Comparison of ENCODE assay signal across 8 mouse cellular contexts in genomic region chr4:72199571-72200558, GRCm38 (mm10). TPM values are rescaled to one million over a fixed set of nuclear protein-coding genes. Genes with fewer than 3 reads are reported as not detected.
DNase-seq lines count a peak whose midpoint lies in the region; ATAC-seq and TF ChIP-seq lines count a peak whose summit lies in the region.

No protein-coding gene starts in this region.

- WGBS in forebrain, postnatal 0 days = 1% methylated on average over 91 of the region's 103 CpGs
- under 1% methylated on average over 103 of the region's 103 CpGs for WGBS in hindbrain, embryonic 13.5 days

- H3K36me3 ChIP-seq in ES-Bruce4 (ENCODE audit: control insufficient read depth, insufficient read depth, low read length, poor library complexity, severe bottlenecking) = peaks cover 13% of the 10 kb centered on the region
- no peaks in the 10 kb centered on the region for H3K36me3 ChIP-seq in forebrain, postnatal 0 days (ENCODE audit: insufficient read depth)
- H3K36me3 ChIP-seq in hindbrain, embryonic 13.5 days = no peaks in the 10 kb centered on the region

- TF ChIP-seq EP300 in ES-Bruce4 (IDR thresholded peaks at IDR 0.05; ENCODE audit: insufficient read depth, low read depth, low read length) = no peak

- DNase-seq in forebrain, postnatal 0 days = peak; percentile 65
- DNase-seq in left cerebral cortex, adult 18-20 months (ENCODE audit: low spot score in 2 of 2) = peak; percentile 39 to 53
- peak; percentile 66 to 71 for DNase-seq in lung, postnatal 4 days
- DNase-seq in right cerebral cortex, postnatal 36 days (ENCODE audit: low spot score in 2 of 2) = peak; percentile 38 to 53

- H3K9ac ChIP-seq in ES-Bruce4 (ENCODE audit: low read depth, poor library complexity, severe bottlenecking) = peak overlapping the region; percentile 91
- peak overlapping the region; percentile 68 for H3K9ac ChIP-seq in forebrain, postnatal 0 days
- H3K9ac ChIP-seq in hindbrain, embryonic 13.5 days = peak overlapping the region; percentile 94

- TF ChIP-seq POLR2A in ES-Bruce4 (IDR thresholded peaks at IDR 0.05; ENCODE audit: insufficient read depth, low read length) = no peak
- no peak for TF ChIP-seq POLR2A in bone marrow macrophage, adult 2 months (IDR thresholded peaks at IDR 0.05; ENCODE audit: borderline replicate concordance, low read depth, low read length)

- TF ChIP-seq CTCF in ES-Bruce4 (IDR thresholded peaks at IDR 0.05; ENCODE audit: low read depth, low read length) = no peak
- TF ChIP-seq CTCF in bone marrow macrophage, adult 2 months (IDR thresholded peaks at IDR 0.05; ENCODE audit: low read depth, low read length) = no peak
- TF ChIP-seq CTCF in forebrain, postnatal 0 days (IDR thresholded peaks at IDR 0.05; ENCODE audit: low read depth) = no peak

- H3K27me3 ChIP-seq in ES-Bruce4 (ENCODE audit: control insufficient read depth, insufficient read depth, low read length, poor library complexity, severe bottlenecking) = no peaks in the 10 kb centered on the region
- no peaks in the 10 kb centered on the region for H3K27me3 ChIP-seq in forebrain, postnatal 0 days (ENCODE audit: insufficient read depth, low read length)
- H3K27me3 ChIP-seq in hindbrain, embryonic 13.5 days = peaks cover 14% of the 10 kb centered on the region

- no peaks in the 10 kb centered on the region for H3K4me1 ChIP-seq in ES-Bruce4 (ENCODE audit: control insufficient read depth, insufficient read depth, low read length)
- H3K4me1 ChIP-seq in bone marrow macrophage, adult 2 months (ENCODE audit: control insufficient read depth, insufficient read depth, low read length) = peaks cover 16% of the 10 kb centered on the region
- peaks cover 9% of the 10 kb centered on the region; the same call in 1 of the 2 replicates for H3K4me1 ChIP-seq in forebrain, postnatal 0 days (ENCODE audit: insufficient read depth)
- peaks cover 47% of the 10 kb centered on the region for H3K4me1 ChIP-seq in hindbrain, embryonic 13.5 days (replicated peaks)

- no peaks in the 10 kb centered on the region for H3K9me3 ChIP-seq in ES-Bruce4 (replicated peaks; ENCODE audit: control insufficient read depth, insufficient read depth, low read length, poor library complexity, severe bottlenecking)
- H3K9me3 ChIP-seq in forebrain, postnatal 0 days (ENCODE audit: low read length) = no peaks in the 10 kb centered on the region
- H3K9me3 ChIP-seq in hindbrain, embryonic 13.5 days = no peaks in the 10 kb centered on the region

- peak overlapping the region; percentile 93 for H3K4me3 ChIP-seq in ES-Bruce4 (ENCODE audit: low read depth, low read length)
- H3K4me3 ChIP-seq in bone marrow macrophage, adult 2 months (ENCODE audit: insufficient read depth, low read length) = peak overlapping the region; percentile 81
- peak overlapping the region; percentile 56 for H3K4me3 ChIP-seq in forebrain, postnatal 0 days (ENCODE audit: low read depth, low read length)
- peak overlapping the region; percentile 87 for H3K4me3 ChIP-seq in hindbrain, embryonic 13.5 days

- no peak overlapping the region for H3K27ac ChIP-seq in ES-Bruce4 (ENCODE audit: insufficient read depth, low read length)
- peak overlapping the region; percentile 79 for H3K27ac ChIP-seq in bone marrow macrophage, adult 2 months (ENCODE audit: insufficient read depth, low read depth, low read length)
- H3K27ac ChIP-seq in forebrain, postnatal 0 days (ENCODE audit: low read depth, low read length) = peak overlapping the region; percentile 74
- peak overlapping the region; percentile 97 for H3K27ac ChIP-seq in hindbrain, embryonic 13.5 days

- no peak for ATAC-seq in forebrain, postnatal 0 days
- ATAC-seq in hindbrain, embryonic 13.5 days (ENCODE audit: low FRiP score) = peak; percentile 1; the same call in 1 of the 2 replicates
- no peak for ATAC-seq in inflammation-experienced regulatory T-cells, adult 6 months

- peak overlapping the region; percentile 76 for H3K4me2 ChIP-seq in forebrain, postnatal 0 days (ENCODE audit: low read depth)
- H3K4me2 ChIP-seq in hindbrain, embryonic 13.5 days = peak overlapping the region; percentile 71

RNA-seq across cellular contexts. Expression of gene Tle1, which starts 0.9 kb away (rescaled TPM):
- polyA plus RNA-seq in ES-Bruce4 (2011; ENCODE audit: insufficient read depth, insufficient read length, low read depth, missing spikeins) = 35.0 and 37.7 TPM in 2 replicates
- 22.8 and 28.1 TPM in 2 replicates for polyA plus RNA-seq in bone marrow macrophage, adult 2 months (2012; ENCODE audit: insufficient read depth, insufficient read length, missing spikeins)
- total RNA-seq in forebrain, postnatal 0 days (2014; rRNA removed) = 76.8 and 83.0 TPM in 2 replicates
- 27.4 and 28.8 TPM in 2 replicates for polyA plus RNA-seq in forebrain, postnatal 0 days (2015; fragmentation: Nextera tagmentation; extraction: Ambion mirVana)
- polyA plus RNA-seq in hindbrain, embryonic 13.5 days (2015; fragmentation: Nextera tagmentation; extraction: Ambion mirVana) = 42.9 and 45.1 TPM in 2 replicates
- total RNA-seq in left cerebral cortex, adult 18-20 months (2021) = 10 to 100 TPM; 43.4 to 45.4 TPM
- 1 to 10 TPM in 1 of 3 experiments, under 1 TPM in 2; 0.25 to 1.4 (median 0.91) TPM for polyA plus RNA-seq in inflammation-experienced regulatory T-cells, adult 6 months (2017; shearing (Covaris generic))
